Mouse (Mus musculus) heart, adult 2 months (tissue): Measurements from ENCODE around the gene Vstm2l.

ENCODE experiments used
- CTCF ChIP-seq: fragments of 200-600 bp; IDR thresholded peaks from 2 replicates; pipeline ENCODE4 v1.8.1; 2022; ENCODE audit warnings: antibody characterized with exemption, mild to moderate bottlenecking, moderate library complexity
- EP300 ChIP-seq: fragments of 200-500 bp; IDR thresholded peaks from 2 replicates; pipeline ENCODE4 v1.6.1; 2011; ENCODE audit warnings: low read depth, low read length, control low read depth; ENCODE audit not compliant: insufficient read depth

GRCm38 (mm10) chr2:157985611-157986010 lies 71.2 kb downstream of the Vstm2l start:
- TF ChIP-seq CTCF = no peak
- TF ChIP-seq EP300 = no peak
